Mouse (Mus musculus) liver, embryonic 15.5 days (tissue): ENCODE results near the gene Ube2o. TPM values are rescaled to one million over a fixed set of nuclear protein-coding genes. Genes with fewer than 3 reads are reported as not detected.
"Not testable (repeated sequence)": the region's sequence is repeated elsewhere in the genome, so short reads cannot be mapped to it uniquely, and the experiment has no call there.

ENCODE experiments used
- ATAC-seq: fragments of 200-750 bp; cut with Nextera tagmentation; 2 replicates; pipeline ENCODE4 v1.8.0; 2017; ENCODE audit warnings: moderate number of reproducible peaks, mild to moderate bottlenecking, moderate library complexity; ENCODE audit not compliant: insufficient read depth
- H3K27ac ChIP-seq: fragments of 300-500 bp; sonication (generic); replicated peaks from 2 replicates; pipeline ENCODE4 v1.5.1; 2015; ENCODE audit warnings: mild to moderate bottlenecking, inconsistent platforms
- H3K27me3 ChIP-seq: fragments of 300-500 bp; sonication (generic); 2 replicates; pipeline ENCODE4 v1.6.1; 2015; ENCODE audit warnings: mild to moderate bottlenecking, inconsistent platforms
- H3K36me3 ChIP-seq: fragments of 300-500 bp; sonication (generic); replicated peaks from 2 replicates; pipeline ENCODE4 v1.6.1; 2015; ENCODE audit warnings: moderate library complexity, mild to moderate bottlenecking, inconsistent platforms
- H3K4me1 ChIP-seq: fragments of 300-500 bp; sonication (generic); replicated peaks from 2 replicates; pipeline ENCODE4 v1.6.1; 2015; ENCODE audit warnings: inconsistent platforms
- H3K4me2 ChIP-seq: fragments of 300-500 bp; sonication (generic); 2 replicates; pipeline ENCODE4 v1.6.1; 2015; ENCODE audit warnings: moderate library complexity, mild to moderate bottlenecking, inconsistent platforms
- H3K4me3 ChIP-seq: fragments of 300-500 bp; sonication (generic); replicated peaks from 2 replicates; pipeline ENCODE4 v1.5.1; 2015; ENCODE audit warnings: mild to moderate bottlenecking, inconsistent platforms
- H3K9ac ChIP-seq: fragments of 300-500 bp; sonication (generic); 2 replicates; pipeline ENCODE4 v1.6.1; 2015; ENCODE audit warnings: moderate library complexity, mild to moderate bottlenecking, inconsistent platforms
- H3K9me3 ChIP-seq: fragments of 300-500 bp; sonication (generic); replicated peaks from 2 replicates; pipeline ENCODE4 v1.6.1; 2016; ENCODE audit warnings: inconsistent platforms
- WGBS: fragments of 180-500 bp; shearing (Covaris S2); methylation state at CpG from one replicate; pipeline ENCODE4 v1.1.7; 2015; ENCODE audit warnings: mixed read lengths; ENCODE audit not compliant: insufficient replicate concordance; 5-methylcytosine and 5-hydroxymethylcytosine counted together
- polyA plus RNA-seq: library from polyadenylated mRNA; unstranded; fragments of >200 nt; fragmentation: Nextera tagmentation; extraction: Ambion mirVana; gene quantifications from 2 replicates; pipeline ENCODE4 v1.2.1, GENCODE M21; 2015

Gene Ube2o
- polyA plus RNA-seq, 1 experiment from 2014 or later: 38.1 TPM

DNA sequence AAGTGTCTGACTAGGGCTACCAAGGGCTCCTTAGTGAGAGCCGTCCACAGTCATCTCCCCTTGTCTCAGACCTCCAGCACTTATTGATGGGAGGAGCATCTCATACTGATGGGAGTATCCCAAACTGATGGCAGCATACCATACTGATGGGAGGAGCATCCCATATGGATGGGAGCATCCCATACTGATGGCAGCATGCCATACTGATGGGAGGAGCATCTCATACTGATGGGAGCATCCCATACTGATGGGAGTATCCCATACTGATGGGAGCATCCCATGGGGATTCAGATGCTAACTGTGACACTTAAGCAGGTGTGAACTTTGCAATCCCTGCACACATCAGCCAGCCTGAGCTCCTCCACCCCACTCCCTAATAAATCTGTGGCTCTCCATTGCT is 88.7 kb downstream of the Ube2o start:
- H3K9ac ChIP-seq, H3K4me3 ChIP-seq, H3K4me2 ChIP-seq, H3K27me3 ChIP-seq, ATAC-seq, H3K9me3 ChIP-seq, H3K36me3 ChIP-seq, H3K27ac ChIP-seq: not testable (repeated sequence)
- H3K4me1 ChIP-seq: peaks cover 36% of the 10 kb centered on the region
- WGBS: 68% methylated on average over 1 of the region's 1 CpGs

DNA sequence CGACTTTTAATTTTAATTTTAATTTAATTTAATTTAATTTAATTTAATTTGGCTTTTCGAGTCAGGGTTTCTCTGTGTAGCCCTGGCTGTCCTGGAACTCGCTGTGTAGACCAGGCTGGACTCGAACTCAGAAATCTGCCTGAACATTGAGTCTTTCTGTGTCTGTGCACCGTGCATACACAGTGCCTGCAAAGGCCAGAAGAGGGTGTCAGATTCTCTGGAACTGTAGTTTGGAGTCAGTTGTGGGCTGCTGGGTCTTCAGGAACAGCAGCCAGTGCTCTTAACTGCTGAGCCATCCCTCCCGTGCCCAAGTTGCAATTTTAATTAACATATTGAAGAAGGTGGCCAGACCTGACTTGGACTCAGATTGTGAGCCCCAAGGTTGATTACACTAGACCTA is 89.9 kb downstream of the Ube2o start:
- Histone ChIP-seq H3K27ac (no peak overlapping the region), H3K4me3 (no peak overlapping the region), H3K36me3 (peaks cover 14% of the 10 kb centered on the region), H3K9me3 (no peaks in the 10 kb centered on the region), H3K4me1 (peaks cover 36% of the 10 kb centered on the region), H3K27me3 (no peaks in the 10 kb centered on the region), H3K9ac (peak overlapping the region; percentile 91; the same call in 1 of the 2 replicates), H3K4me2 (peak overlapping the region; percentile 99; the same call in 1 of the 2 replicates)
- WGBS: 55% methylated on average over 6 of the region's 6 CpGs
- ATAC-seq: no peak

DNA sequence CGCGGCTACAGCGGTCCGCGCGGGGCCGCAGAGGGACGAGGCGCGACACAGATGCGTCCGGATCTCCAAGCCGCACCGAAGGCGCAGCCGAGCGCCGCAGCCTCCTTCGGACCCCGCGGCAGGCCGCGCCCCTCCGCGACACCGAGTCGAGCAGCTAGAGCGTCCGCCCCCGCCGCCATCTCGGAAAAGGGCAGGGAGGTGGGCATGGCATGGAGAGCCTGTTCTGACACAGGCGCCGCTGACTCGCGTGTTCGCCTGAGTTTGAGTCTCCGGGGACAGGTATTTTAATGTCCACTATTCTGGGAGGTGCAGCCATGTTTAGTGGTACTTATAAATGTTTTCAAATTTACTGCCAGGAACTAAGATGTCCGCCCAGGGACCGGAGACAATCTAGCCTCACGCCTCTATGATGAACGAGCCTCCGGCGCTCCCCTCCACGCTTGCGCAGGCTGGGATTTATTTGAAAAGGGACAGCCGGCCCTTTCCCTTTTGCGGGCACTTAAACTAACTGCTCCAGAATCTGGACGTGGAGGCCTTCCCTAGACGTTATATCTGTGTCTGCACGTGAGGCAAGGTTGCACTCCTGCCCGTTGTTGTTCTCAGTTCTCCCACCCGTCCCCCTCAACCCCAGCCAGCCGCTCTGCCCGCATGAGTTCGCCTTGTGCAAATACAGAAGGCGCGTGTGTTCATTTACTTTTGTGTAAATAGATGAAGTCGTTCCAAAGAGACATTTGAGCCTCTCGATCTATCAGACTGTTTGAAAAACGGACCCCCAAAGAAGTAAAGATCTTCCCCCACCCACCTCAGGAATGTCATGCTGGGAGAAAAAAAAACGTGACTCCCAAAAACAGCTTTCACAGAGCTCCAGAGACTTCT is 90.8 kb downstream of the Ube2o start:
- peaks cover 23% of the 10 kb centered on the region for H3K36me3 ChIP-seq
- H3K4me2 ChIP-seq: peak overlapping the region; percentile 99
- peaks cover 36% of the 10 kb centered on the region for H3K4me1 ChIP-seq
- under 1% methylated on average over 62 of the region's 62 CpGs for WGBS
- H3K9ac ChIP-seq: peak overlapping the region; percentile 91
- H3K27me3 ChIP-seq: no peaks in the 10 kb centered on the region
- peak overlapping the region; percentile 83 for H3K27ac ChIP-seq
- no peaks in the 10 kb centered on the region for H3K9me3 ChIP-seq
- ATAC-seq: peak; percentile 90
- H3K4me3 ChIP-seq: peak overlapping the region; percentile 94

- peak; percentile 26 for ATAC-seq
- peaks cover 30% of the 10 kb centered on the region for H3K36me3 ChIP-seq
- H3K9me3 ChIP-seq: no peaks in the 10 kb centered on the region
- peak overlapping the region; percentile 83 for H3K27ac ChIP-seq
- under 1% methylated on average over 39 of the region's 39 CpGs for WGBS
- H3K9ac ChIP-seq: peak overlapping the region; percentile 91
- peak overlapping the region; percentile 94 for H3K4me3 ChIP-seq
- peaks cover 39% of the 10 kb centered on the region for H3K4me1 ChIP-seq
- no peaks in the 10 kb centered on the region for H3K27me3 ChIP-seq
- peak overlapping the region; percentile 99 for H3K4me2 ChIP-seq
These were observed 91.4 kb downstream of the Ube2o start for GRCm38 (mm10) chr11:116489771-116490231.

- no peak for ATAC-seq
- Histone ChIP-seq H3K4me3 (peak overlapping the region; percentile 94), H3K27ac (no peak overlapping the region), H3K9me3 (no peaks in the 10 kb centered on the region), H3K4me2 (peak overlapping the region; percentile 99), H3K36me3 (peaks cover 37% of the 10 kb centered on the region), H3K9ac (peak overlapping the region; percentile 91; the same call in 1 of the 2 replicates), H3K27me3 (no peaks in the 10 kb centered on the region), H3K4me1 (peaks cover 37% of the 10 kb centered on the region)
- WGBS: 60% methylated on average over 14 of the region's 14 CpGs
These were observed 92.4 kb downstream of the Ube2o start for GRCm38 (mm10) chr11:116488693-116489375.

DNA sequence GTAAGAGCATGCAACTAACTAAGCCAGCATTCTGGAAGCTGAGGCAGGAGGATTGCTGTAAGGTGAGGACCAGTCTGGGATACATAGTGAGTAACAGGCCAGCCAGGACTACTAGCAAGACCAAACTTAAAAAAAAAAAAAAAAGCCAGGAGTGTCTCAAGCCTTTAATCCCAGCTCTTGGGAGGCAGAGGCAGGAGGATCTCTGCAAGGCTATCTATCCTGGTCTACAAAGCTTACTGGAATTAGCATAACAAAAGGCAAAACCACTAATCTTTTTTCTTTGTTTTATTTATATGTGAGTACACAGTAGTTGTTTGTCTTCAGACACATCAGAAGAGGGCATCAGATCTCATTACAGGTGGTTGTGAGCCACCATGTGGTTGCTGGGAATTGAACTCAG is 93.0 kb downstream of the Ube2o start:
- H3K9me3 ChIP-seq: no peaks in the 10 kb centered on the region
- no peak for ATAC-seq
- H3K27me3 ChIP-seq: no peaks in the 10 kb centered on the region
- no peak overlapping the region for H3K4me2 ChIP-seq
- no peak overlapping the region for H3K9ac ChIP-seq
- no peak overlapping the region for H3K4me3 ChIP-seq
- H3K36me3 ChIP-seq: peaks cover 42% of the 10 kb centered on the region
- no peak overlapping the region for H3K27ac ChIP-seq
- H3K4me1 ChIP-seq: peaks cover 31% of the 10 kb centered on the region

Other genes with a start within 250 kb of the Ube2o start
- gene Foxj1, start 246.0 kb downstream of the Ube2o start, polyA plus RNA-seq: 0.78 and 1.1 TPM in 2 replicates
- 1.0 and 1.4 TPM in 2 replicates for gene Rnf157, start 168.4 kb downstream of the Ube2o start, polyA plus RNA-seq
- gene Ubald2, start 147.4 kb downstream of the Ube2o start, polyA plus RNA-seq: 33.1 and 33.9 TPM in 2 replicates
- not detected in 2 replicates for gene Qrich2, start 115.2 kb downstream of the Ube2o start, polyA plus RNA-seq
- 45.1 and 49.0 TPM in 2 replicates for gene Prpsap1, start 87.2 kb downstream of the Ube2o start, polyA plus RNA-seq
- gene Sphk1, start 50.5 kb downstream of the Ube2o start, polyA plus RNA-seq: 28.8 and 32.7 TPM in 2 replicates
- gene Aanat, start 5.0 kb upstream of the Ube2o start, polyA plus RNA-seq: not detected in 2 replicates
- gene Rhbdf2, start 45.6 kb upstream of the Ube2o start, polyA plus RNA-seq: 7.2 and 7.5 TPM in 2 replicates
- gene Prcd, start 72.1 kb upstream of the Ube2o start, polyA plus RNA-seq: 0.16 and 0.29 TPM in 2 replicates
- gene Cygb, start 72.9 kb upstream of the Ube2o start, polyA plus RNA-seq: 0.84 and 1.0 TPM in 2 replicates
- not detected in 2 replicates for gene St6galnac1, start 194.1 kb upstream of the Ube2o start, polyA plus RNA-seq
- 1.3 and 1.8 TPM in 2 replicates for gene Mxra7, start 246.6 kb upstream of the Ube2o start, polyA plus RNA-seq